Mouse (Mus musculus) intestine, postnatal 0 days (tissue): Measurements from ENCODE around the gene Abca1. TPM values are rescaled to one million over a fixed set of nuclear protein-coding genes. Genes with fewer than 3 reads are reported as not detected.

Source experiments
- ATAC-seq: fragments of 200-750 bp; cut with Nextera tagmentation; 2 replicates; pipeline ENCODE4 v1.8.0; 2017; ENCODE audit warnings: mild to moderate bottlenecking, moderate TSS enrichment, moderate library complexity
- H3K27ac ChIP-seq: fragments of 300-500 bp; sonication (generic); 2 replicates; pipeline ENCODE4 v1.5.1; 2014; ENCODE audit warnings: mild to moderate bottlenecking, low read depth, low read length, moderate library complexity
- H3K27me3 ChIP-seq: fragments of 300-500 bp; sonication (generic); replicated peaks from 2 replicates; pipeline ENCODE4 v1.6.1; 2014; ENCODE audit warnings: low read length, mixed read lengths; ENCODE audit not compliant: control insufficient read depth, insufficient read depth
- H3K36me3 ChIP-seq: fragments of 300-500 bp; sonication (generic); 2 replicates; pipeline ENCODE4 v1.6.1; 2014; ENCODE audit warnings: mild to moderate bottlenecking, moderate library complexity; ENCODE audit not compliant: control insufficient read depth, insufficient read depth
- H3K4me1 ChIP-seq: fragments of 300-500 bp; sonication (generic); replicated peaks from 2 replicates; pipeline ENCODE4 v1.6.1; 2014; ENCODE audit warnings: antibody characterized with exemption, low read length, mixed read lengths; ENCODE audit not compliant: control insufficient read depth, insufficient read depth
- H3K4me2 ChIP-seq: fragments of 300-500 bp; sonication (generic); replicated peaks from 2 replicates; pipeline ENCODE4 v1.6.1; 2014; ENCODE audit warnings: low read depth, mild to moderate bottlenecking, moderate library complexity
- H3K4me3 ChIP-seq: fragments of 300-500 bp; sonication (generic); 2 replicates; pipeline ENCODE4 v1.5.1; 2014; ENCODE audit warnings: low read depth, low read length
- H3K9ac ChIP-seq: fragments of 300-500 bp; sonication (generic); 2 replicates; pipeline ENCODE4 v1.6.1; 2014; ENCODE audit warnings: mild to moderate bottlenecking, low read depth, low read length
- H3K9me3 ChIP-seq: fragments of 300-500 bp; sonication (generic); 2 replicates; pipeline ENCODE4 v1.6.1; 2016; ENCODE audit warnings: mixed run types; ENCODE audit not compliant: control insufficient read depth
- CTCF ChIP-seq: sonication (generic); IDR thresholded peaks from 2 replicates; pipeline ENCODE4 v1.5.1; 2016; ENCODE audit warnings: low read depth, mild to moderate bottlenecking, control low read depth, antibody characterized with exemption, moderate library complexity
- WGBS: fragments of 180-500 bp; shearing (Covaris S2); extraction: QIAGEN DNeasy Blood & Tissue Kit; methylation state at CpG from one replicate; pipeline ENCODE4 v1.1.7; 2014; 5-methylcytosine and 5-hydroxymethylcytosine counted together
- polyA plus RNA-seq: library from polyadenylated mRNA; unstranded; fragments of >200 nt; fragmentation: Nextera tagmentation; extraction: Ambion mirVana; gene quantifications from 2 replicates; pipeline ENCODE4 v1.2.1, GENCODE M21; 2015

Abca1 gene
- polyA plus RNA-seq, 1 experiment from 2014 or later = 1.4 TPM

- H3K4me2 ChIP-seq = no peak overlapping the region
- no peaks in the 10 kb centered on the region for H3K4me1 ChIP-seq
- H3K27ac ChIP-seq = no peak overlapping the region
- H3K4me3 ChIP-seq = no peak overlapping the region
- peaks cover 19% of the 10 kb centered on the region for H3K36me3 ChIP-seq
- no peaks in the 10 kb centered on the region for H3K9me3 ChIP-seq
- ATAC-seq = no peak
- 82% methylated on average over 2 of the region's 2 CpGs for WGBS
- TF ChIP-seq CTCF = no peak
- no peak overlapping the region for H3K9ac ChIP-seq
- no peaks in the 10 kb centered on the region for H3K27me3 ChIP-seq
These were observed 80.8 kb downstream of the Abca1 start for GRCm38 (mm10) chr4:53078793-53079310.

DNA sequence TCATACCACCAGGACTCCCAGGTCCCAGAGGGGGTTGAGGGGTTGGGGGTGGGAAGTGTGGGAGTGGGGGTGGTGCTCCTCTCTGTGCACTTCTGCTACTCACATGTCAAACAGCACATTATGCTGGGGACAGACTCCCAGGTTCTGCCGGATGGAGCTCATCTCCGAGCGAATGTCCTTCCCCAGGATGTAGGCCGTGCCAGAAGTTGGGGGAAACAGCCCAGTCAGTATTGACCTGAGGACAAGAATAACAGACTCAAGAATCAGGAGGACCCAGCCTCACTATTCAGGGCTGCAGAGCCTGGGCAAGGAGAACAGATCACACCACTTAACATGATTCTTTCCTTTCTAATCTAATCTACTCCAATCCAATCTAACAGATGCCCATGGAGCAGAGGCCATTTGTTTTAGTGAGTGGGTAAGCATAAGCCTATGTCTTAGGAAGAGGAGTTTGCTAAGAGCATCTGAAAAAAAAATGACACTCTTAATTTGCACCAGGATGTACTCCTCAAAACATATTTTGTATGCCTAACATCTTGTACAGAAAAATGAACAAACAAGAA, 82.8 kb downstream of the Abca1 start:
- Histone ChIP-seq H3K4me1 (no peaks in the 10 kb centered on the region), H3K27me3 (no peaks in the 10 kb centered on the region), H3K36me3 (peaks cover 16% of the 10 kb centered on the region), H3K9me3 (no peaks in the 10 kb centered on the region), H3K9ac (no peak overlapping the region), H3K4me3 (no peak overlapping the region), H3K4me2 (no peak overlapping the region), H3K27ac (no peak overlapping the region)
- 91% methylated on average over 4 of the region's 4 CpGs for WGBS
- TF ChIP-seq CTCF = no peak
- no peak for ATAC-seq

GRCm38 (mm10) chr4:53073025-53073424, 86.7 kb downstream of the Abca1 start:
- H3K27me3 ChIP-seq = no peaks in the 10 kb centered on the region
- no peak overlapping the region for H3K27ac ChIP-seq
- no peak overlapping the region for H3K4me2 ChIP-seq
- ATAC-seq = no peak
- no peak overlapping the region for H3K4me3 ChIP-seq
- no peak for TF ChIP-seq CTCF
- H3K4me1 ChIP-seq = no peaks in the 10 kb centered on the region
- H3K9ac ChIP-seq = no peak overlapping the region
- 93% methylated on average over 7 of the region's 7 CpGs for WGBS
- H3K36me3 ChIP-seq = peaks cover 15% of the 10 kb centered on the region
- no peaks in the 10 kb centered on the region for H3K9me3 ChIP-seq

DNA sequence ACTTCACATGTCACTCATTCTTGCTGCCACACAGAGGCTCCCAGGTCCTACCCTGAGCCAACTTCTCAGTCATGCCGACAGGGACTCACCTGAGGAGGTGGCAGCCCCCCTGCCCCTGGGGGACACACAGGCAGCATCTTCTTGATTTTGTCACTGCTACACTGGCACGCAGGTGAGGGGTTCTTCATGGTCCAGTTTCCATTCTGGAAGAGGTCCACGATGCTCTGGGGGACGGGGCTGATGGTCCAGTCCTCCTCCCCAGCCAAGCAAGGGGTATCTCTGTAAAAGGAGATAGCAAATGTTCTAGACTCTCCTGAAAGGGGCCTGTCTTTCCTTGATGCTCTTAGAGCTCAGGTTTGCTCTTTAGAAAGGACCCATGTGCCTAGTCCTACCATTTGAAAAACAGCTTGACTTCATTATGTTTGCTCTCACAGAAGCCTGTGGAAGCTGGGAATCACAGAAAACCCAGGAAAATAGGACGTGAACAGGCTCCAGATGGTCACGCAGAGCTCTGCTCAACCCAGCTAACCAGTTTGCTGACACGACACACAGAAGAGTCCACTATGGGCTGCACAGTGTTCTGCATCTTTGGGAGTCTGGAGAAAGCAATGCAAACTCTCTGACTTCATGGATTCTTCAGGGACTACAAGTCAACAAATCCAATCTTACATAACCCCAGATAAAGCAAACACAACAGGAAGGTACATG, 97.2 kb downstream of the Abca1 start:
- WGBS = 87% methylated on average over 7 of the region's 7 CpGs
- ATAC-seq = no peak
- no peak for TF ChIP-seq CTCF
- peaks cover 10% of the 10 kb centered on the region; the same call in 1 of the 2 replicates for H3K36me3 ChIP-seq
- no peak overlapping the region for H3K27ac ChIP-seq
- no peaks in the 10 kb centered on the region for H3K27me3 ChIP-seq
- no peaks in the 10 kb centered on the region for H3K9me3 ChIP-seq
- no peaks in the 10 kb centered on the region for H3K4me1 ChIP-seq
- H3K4me3 ChIP-seq = no peak overlapping the region
- no peak overlapping the region for H3K9ac ChIP-seq
- no peak overlapping the region for H3K4me2 ChIP-seq

DNA sequence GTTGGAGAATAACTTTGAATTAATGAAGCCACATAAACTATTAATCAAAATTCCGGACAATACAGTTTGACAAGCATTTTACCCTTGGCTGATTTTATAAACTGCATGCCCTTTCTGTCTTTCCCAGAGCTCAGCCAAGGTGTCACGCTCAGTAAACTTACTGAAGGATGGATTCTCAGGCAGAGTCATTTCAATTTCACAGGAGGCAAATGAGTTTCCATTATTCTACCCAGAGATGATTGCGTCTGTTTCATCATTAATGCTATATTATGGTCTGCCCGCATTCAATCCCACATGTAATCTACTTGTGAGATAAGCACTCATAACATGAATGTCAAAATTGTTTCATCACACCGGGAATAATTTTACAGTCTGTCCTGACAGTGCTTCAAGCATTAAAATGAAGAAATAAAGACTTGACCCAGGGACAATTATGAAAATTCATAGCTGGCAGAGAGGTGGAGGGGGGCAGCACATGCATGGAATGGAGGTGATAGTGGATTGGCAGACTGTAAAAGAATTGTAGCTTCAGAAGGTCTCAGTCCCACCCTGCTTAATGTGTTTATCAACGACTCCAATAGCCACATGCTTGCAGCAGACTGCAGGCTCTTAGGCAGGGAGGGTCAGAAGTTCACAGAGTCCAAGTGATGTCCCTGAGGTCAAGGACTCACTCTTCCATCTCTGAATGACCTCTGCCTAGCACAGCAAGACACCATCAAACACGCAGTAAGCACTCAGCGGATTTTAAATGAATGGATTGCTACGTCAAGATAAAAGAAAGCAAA, 113.3 kb downstream of the Abca1 start:
- Histone ChIP-seq H3K36me3 (0 out of 2 replicates have a peak, but pooled peaks cover 6% of the 10 kb centered on the region), H3K9me3 (no peaks in the 10 kb centered on the region), H3K4me3 (no peak overlapping the region), H3K27me3 (no peaks in the 10 kb centered on the region), H3K9ac (no peak overlapping the region), H3K27ac (no peak overlapping the region), H3K4me1 (no peaks in the 10 kb centered on the region), H3K4me2 (no peak overlapping the region)
- WGBS = 63% methylated on average over 9 of the region's 9 CpGs
- no peak for TF ChIP-seq CTCF
- no peak for ATAC-seq

DNA sequence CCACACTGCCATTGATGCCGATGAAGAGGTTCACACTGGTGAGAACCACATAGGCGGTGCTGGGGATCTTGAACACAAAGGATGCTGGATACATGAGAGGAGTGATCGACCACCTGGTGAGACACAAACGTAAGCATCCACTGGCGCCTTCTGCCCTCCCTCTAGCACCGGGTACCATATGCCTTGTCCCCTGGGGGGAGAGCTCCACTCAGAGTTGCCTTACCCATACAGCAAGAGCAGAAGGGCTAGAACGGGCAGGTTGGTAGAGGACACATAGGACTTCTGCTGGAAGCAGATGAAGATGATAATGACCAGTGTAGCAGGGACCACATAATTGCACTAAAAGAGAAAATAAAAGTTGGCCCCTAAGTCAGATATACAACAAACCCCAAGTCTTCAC, 113.9 kb downstream of the Abca1 start:
- ATAC-seq = no peak
- Histone ChIP-seq H3K4me3 (no peak overlapping the region), H3K36me3 (0 out of 2 replicates have a peak, but pooled peaks cover 6% of the 10 kb centered on the region), H3K4me1 (no peaks in the 10 kb centered on the region), H3K9ac (no peak overlapping the region), H3K27ac (no peak overlapping the region), H3K27me3 (no peaks in the 10 kb centered on the region), H3K9me3 (no peaks in the 10 kb centered on the region), H3K4me2 (no peak overlapping the region)
- 89% methylated on average over 7 of the region's 7 CpGs for WGBS
- TF ChIP-seq CTCF = no peak
